Mouse (Mus musculus) gastrocnemius, postnatal 10 days (tissue): Measurements from ENCODE around the gene Hlx. TPM values are rescaled to one million over a fixed set of nuclear protein-coding genes. Genes with fewer than 3 reads are reported as not detected.

ENCODE experiments used
- DNase-seq: peaks from one replicate; pipeline ENCODE4 v3.0.0; 2021; ENCODE audit warnings: mixed read lengths
- total RNA-seq, 2 experiments: library from RNA; stranded (reverse); gene quantifications; 2 replicates each; pipeline ENCODE4 v1.2.3; 2021

The Hlx gene
- total RNA-seq, 2 experiments from 2014 or later: 26.8 to 27.5 TPM

DNA sequence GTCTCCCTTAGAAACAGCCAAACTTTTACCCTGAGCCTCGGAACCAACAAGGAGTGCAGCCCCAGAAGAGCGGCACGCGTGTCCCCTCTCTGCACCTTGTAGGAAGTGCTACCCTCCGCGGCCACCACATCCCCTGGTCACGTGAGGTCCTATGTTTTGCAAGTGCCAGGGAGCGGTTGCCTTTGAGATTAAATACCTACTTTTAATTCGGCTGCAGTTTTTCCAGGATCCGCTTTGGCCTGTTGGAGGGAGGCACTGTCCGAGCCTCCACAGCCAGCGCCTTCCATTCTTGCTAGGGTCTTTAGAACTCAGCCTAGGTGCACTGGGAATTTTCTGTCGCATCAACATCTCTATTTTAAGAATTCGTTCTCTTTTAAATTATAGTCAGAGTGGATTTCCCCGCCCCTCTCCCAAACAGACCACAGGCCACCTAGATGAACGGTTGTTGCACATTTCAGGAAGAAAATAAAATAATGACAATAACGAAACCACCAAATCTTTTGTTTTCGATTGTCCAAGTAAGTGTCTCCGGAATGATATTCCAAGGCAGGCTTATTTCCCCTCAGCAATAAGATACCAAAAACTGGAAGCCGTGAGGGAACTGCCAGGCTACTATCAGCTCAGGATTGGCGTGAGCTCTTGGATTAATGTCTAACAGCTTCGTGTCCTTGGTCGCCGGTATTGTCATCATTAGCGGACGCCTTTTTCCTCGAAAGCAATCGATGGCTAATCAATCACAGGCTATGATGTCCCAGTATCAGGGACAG lies 1.1 kb upstream of the Hlx start:
- DNase-seq: no peak

DNA sequence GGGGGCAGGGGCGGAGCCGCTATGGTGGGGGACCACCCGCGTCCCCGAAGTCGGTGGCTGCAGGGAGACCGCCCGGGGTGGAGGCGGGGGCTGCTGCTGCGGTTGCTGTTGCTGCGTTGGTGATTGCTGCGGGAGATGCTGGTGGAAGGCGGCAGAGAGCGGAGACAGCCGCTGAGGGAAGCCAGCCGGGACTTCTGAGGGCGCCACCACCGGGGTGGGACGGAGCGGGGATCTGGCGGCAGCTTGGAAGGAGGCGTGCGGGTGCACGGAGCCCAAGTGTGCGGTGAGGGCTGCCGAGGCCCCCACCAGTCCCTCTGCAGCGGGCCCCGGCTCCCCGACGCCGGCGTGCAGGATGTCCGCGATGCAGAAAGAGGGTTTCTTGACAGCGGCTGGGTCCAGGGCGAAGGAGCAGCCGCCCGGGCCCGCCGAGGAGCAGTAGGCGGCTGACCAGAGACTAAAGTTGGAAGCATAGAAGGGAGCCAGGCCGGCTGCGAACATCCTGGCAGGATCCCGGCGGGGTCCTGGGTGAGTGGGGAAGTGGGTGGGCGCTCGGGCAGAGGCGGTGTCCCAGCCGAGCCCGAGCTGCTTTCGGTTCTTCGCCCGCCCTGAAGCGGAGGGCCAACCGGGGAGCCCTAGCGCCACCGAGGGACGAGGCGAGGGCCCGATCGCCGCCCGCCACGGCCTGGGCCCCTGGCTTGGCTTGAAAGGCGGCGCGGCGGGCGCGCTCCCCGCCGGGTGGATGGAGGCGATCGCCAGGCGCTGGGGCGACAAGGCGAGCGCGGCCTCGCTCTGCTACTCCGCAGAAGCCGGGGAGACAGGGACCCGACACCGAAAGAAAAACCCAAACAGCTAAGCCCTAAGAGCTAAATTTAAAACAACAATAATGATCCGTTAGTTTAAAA lies 524 bp downstream of the Hlx start:
- DNase-seq: peak; percentile 80

DNA sequence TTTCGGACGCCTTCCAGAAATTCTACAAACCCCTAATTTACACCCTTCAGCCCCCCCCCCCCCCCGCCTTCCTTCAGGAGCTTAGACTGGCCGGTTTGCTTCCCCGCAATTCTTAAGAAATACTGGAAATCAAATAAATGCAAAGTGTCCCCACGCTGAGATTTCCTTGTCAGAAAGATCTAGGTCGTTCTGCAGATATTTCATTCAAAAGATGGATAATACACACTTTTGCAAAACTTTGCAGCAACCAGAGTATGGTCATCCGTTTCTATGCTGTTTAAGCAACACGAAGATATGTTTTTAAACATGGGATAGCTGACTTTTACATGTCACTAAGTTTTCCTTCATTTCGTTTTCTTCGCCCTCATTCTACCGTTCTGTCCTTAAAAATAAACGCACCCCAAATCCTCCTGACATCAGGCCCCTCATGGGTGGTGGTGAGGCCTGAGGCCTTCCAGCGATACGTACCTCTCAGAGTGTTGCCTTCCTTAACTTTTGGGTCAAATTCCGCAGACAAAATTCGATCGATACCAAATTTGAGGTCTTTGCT lies 1.3 kb downstream of the Hlx start:
- no peak for DNase-seq

DNA sequence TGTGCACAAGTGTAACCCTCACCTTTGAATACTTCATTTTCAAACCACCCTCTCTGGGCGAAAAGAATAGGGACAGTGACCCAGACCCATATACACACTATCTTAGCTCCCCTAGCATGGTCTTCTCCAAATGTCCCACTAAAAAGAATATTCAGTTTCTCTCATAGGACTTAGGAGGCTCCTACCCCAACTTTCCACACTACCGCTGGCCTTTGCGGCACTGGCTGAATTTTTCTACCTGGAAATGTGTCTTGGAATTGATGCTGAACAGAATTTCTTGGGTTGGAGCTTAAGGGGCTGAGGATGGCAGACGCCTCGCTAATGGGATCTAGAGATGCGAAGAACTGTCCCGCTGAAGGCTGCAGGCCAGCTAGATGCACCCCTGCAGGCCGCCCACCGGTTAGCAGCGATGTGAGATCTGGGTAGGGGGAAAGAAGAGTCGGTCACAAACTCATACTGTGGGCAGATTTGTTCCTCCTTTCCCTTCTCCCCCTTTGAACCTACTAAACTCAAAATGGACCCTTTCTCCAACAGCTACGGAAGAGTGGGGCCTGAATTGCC lies 1.9 kb downstream of the Hlx start:
- no peak for DNase-seq

DNA sequence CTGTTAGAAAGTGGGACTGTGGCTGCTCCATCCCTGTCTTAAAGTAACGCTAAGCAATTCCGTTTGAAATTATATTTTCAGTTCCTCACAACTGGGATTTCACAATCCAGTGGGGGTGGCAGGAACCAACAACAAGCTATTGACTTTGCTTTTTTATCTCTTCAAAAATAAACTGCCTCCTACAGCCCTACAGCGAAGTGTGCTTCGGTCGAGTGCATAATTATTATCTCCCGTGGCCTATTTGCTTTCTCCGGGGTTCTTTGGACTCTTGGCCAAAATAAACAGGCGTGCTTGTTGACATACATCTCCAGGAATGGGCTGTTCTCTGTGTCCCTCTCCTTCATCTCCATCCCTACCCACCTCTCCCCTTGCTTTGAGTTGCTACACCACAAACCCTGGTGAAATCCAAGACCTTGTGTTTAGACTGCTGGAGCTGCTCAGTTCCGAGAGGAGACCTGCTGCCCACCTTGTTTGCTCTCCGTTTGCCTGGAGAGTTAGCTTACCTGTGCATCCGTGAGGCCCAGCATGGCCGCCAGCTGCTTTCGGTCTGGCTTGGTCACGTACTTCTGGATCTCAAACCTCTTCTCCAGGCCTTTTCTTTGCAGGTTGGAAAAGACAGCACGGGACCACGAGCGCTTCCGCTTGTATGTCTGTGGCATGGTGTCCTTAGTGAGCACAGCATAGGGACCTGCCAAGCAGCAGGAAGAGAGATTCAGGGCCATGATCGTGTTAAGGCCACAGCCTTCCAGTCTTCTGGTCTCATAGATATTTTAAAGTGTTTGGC lies 2.9 kb downstream of the Hlx start:
- no peak for DNase-seq

DNA sequence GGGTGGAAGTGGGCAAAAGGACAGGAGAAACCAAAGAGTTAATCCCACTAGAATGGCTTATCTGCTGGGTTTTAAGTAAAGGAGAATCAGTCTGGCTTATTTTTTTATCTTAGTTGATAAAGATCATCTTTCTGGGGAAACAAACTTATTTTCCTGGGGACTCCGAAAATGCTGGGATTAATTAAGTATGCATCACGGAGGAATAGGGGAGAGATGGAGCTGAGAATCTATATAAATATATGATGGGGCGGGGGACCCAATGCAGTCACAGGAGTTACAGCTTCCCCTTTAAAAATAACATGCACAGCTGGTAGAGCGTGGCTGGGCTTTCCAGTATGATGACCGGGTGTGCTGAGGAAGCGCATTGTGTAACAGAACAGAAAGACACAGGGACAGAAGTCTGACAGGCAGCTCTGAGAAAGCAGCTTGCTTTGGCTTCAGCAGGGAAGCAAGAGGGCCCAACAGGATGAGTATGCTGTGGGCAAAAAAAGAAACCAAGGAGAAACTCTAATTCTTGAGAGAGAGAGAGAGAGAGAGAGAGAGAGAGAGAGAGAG lies 3.8 kb downstream of the Hlx start:
- DNase-seq: no peak

DNA sequence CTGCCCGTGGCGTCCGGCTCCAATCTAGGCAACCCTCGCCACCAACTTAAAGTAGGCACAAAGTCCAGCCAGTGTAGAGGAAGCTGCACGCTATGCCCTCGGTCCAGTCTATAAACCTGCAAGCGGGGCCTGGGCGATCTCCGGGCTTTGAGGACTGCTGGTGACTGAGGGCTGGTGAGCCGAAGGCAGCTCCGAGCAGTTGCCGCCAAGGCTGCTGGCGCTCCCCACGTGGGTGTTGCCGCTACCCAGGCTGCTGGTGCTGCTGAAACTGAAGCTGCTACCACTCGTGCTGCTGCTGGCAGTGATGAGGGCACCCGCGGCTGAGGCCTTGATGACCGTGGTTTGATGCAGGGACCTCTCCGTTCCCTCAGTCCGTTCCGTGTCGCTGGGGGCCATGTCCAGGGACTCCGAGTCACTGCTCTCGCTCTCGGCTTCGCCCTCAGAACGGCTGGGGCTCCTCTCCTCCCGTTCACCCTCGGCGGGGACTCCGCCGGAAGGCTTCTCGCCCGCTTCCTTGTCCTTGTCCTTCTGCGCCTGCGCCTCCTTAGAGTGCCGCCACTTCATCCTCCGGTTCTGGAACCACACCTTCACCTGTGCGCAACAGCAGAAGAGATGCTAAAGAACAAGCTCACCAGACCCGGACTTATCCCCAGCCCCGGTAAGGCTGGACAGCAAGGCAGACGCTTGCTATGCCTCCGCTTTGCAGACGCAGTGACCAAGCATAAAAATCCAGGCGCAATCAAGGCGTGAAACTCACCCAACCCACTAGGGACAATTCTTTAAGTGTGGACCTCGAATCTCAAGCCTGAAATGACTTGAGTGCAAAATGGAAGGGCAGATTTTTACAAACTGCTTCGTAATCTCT lies 4.8 kb downstream of the Hlx start:
- no peak for DNase-seq

DNA sequence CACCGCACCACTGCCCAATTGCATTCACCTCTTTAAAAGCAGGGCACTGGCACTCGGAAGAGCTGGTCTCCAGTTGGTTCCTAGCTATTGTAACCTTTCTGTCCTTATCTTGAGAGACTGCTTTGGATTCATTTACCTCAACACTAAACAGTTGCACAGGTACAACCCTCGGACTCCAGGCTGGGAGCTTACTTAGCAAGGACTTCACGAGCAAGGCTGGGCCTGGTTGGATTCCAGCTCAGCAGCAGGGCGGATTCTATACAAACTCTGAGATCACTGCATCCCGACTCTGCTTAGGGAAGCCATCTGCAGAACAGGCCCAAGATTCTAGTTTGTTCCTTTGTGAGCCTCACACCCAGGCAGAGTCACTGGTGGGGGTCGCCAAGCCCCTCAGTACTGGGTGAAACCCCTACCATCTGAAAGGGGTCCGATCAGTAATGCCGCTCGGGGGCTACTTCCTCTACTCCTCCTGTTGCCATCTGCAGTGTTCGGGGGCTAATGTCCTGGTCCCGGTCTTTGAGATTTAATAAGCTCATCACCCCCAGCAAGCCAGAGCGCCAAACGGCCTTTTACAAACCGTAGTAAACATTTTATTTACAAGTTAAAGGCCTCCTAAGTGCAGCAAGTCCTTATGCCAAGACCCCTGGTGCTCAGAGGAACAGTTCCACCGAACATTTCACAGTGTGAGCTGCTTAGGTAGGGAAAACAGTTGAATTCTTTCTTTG lies 5.7 kb downstream of the Hlx start:
- DNase-seq: no peak

DNA sequence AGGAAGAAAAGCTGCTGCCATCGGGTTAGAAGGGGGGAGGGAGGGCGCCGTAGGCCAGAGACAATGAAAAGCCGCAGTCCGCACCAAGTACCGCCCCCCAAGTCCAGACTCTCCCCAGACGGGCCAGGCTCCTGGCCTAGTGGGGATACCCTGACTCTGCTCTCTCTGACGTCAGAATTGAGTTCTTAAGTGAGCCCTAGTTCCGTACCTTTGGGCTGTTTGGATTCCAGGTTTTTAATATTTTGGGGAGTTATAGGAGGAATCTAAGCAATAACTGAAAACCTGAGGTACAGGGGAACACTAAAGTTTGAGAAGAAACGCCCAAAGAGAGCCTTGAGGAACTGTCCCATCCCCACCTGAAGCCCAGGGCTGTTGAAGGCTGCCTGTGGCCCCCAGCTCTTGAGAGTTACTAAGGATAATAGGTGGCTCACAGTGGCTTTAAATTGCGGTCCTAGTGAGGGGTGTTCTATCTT lies 7.1 kb downstream of the Hlx start:
- DNase-seq: no peak

DNA sequence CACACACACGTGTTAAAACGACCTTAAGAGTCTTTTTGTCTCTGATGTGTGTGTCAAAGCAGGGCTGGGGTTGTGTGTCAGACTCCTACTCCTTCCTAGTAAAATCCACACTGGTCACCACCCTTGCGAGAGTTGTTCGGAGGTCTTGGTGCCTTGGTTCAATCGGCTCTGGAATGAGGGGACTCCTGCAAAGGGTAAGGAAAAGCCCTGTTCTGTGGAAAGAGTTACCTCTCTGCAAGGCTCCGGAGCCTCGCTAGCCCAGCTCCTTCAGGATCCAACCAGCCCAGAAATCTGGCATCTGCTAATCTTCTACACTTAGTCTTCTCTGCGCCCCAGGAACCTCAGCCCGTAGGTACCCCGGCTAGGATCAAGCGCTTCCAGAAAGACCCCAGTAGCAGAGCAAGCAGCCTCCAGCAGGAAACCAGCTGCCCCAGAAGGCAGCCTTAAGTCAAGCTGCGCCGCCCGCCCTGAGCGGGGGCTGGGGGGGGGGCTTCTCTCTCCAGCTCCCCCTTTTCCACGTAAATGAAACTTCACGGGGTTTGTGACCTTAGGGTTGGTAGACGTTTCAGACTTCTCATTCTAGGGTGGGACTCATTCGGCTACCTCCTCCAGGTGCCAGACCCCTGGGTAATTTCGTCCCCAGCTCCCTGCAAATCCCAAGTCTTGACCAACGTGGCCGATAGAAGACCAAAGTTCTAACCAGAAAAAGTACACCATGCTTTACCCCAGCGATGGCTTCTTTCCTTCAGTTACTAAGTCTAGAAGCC lies 7.7 kb downstream of the Hlx start:
- no peak for DNase-seq

DNA sequence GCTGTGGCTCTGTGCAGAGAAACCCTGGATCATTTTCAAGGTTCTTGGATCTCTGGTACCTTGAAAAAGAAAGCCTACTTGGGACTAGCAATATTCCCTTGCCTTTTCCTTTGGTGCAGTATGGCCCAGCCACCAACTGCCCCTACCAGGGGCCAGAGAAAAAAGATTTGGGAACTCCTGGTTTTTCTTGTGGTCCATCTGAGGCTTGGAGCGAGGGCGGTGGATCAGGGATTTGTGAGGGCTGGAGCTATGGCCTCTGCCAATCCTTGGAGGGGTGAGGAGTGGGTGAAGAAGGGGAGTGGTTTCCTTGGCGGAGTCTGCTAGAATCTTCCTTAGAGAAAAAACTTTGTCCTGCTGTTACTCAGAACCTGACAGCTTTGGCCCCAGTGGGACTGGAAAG lies 8.5 kb downstream of the Hlx start:
- DNase-seq: no peak

DNA sequence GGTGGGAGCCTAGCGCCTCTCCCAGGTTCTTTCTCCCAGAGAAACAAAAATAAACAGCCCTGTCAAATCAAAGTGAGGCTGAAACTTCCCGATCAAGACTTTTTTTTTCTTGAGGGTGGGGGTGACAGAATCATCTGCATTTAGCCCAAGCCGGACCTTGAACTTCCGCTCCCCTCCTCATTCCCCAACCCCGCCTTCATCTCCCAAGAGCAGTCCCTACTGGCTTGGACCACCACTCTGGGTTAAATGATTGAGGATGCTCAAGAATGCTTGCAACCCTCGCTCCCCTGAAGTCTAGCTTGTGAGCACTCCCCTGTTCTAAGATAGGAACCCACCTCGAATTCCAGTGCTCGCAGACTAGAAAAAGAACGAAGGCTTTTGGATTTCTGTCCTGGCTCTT lies 11.3 kb downstream of the Hlx start:
- no peak for DNase-seq

DNA sequence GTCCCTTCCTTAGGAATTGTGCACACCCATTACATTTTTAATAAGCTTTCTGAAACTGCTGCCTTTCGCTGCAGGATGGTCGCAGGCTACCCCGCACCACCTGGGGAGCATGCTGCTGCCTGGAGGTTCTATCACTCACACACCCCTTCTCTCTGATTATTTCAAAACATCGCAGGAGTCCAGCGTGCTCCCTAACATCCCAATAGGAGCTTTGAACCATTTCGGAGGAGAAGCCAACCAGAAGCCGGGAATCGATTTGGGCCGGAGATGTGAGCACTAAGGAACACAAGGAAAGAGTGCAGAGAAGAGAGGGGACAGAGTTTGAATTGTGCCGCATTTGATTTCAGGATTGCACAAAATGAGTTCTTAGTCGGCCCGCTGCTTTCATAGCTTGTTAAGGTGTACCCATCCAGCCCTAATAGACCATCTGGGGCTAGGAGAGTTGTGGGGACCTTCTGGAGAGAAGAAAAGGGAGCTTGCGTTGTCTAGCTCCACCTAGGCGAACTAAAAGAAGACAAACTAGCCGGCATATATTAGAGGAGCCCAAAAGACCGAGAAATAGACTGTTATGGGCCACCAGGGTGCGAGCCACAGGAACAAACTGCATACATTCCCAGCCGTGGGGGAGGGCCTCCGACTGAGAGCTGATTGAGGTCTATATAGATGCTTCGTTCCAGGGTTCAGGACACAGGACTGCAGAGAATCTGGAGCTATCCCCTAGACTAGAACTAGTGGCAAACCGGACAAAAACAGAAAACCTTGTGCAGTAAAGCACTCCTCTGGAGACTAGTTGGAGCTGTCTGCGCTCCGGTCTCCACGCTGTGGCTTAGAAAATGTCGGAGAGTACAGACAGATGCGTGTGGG lies 12.0 kb downstream of the Hlx start:
- DNase-seq: no peak

DNA sequence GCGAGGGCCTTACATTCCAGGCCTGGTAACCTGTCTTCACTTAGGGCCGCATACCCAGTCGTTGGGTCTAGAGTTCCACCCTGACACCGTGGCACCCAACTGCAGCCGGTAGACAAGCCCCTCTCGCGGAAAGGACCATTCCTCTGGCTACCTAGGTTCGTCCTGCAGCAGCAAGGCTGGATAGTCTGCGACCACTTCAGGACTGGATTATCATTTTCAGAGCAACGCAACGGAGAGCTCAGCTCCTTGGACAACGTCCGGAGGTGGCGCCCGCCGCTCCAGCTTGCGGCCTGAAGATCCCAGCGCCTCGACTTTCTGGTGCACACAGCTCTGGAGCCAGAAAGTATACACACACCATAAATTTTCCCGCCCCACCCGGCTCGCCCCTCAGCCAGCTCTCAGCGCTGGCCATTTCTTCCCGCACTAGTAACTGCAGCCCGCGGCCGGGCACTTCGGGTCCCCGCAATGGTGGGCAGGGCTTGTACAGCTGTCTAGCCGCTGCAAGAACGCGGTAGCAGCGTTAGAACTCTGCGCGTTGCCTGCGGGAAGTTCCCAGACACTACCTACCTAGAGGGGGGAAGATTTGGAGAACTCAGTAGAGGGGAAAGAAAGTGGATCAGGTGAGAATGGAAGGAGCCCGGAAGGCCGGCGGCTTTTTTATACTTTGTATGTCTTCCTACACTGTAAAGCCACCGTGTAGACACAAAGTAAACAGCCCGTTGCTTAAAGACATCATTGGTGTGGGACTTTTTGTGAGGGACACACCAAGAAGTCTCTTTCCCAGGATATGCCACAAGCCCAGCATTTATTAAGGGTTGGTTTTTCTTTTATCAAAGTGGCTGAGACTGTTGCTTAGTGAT lies 13.9 kb downstream of the Hlx start:
- no peak for DNase-seq

DNA sequence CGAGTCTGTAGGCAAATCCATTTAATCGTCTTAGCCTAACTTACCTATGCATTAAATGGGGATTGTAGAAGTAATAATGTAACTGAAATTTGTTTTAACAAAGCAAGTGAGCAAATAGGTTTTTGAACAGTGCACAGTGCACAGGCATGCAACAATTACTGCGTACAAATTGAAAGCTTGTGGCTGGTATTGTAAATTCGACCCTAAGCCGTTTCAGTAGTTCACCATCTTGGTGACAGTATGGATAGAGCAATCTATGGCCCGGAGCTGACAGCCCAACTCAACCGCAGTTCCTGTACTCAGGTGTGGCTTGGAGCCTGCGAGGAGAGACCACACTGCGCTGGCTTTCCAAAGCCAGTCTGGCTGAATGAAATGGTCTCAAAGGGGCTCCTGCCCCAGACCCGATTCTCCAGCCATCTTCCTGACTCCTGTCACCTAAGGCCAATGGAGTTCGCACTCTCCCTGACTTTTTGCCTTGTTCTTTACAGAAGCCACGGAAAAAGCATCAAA lies 14.7 kb downstream of the Hlx start:
- DNase-seq: no peak

DNA sequence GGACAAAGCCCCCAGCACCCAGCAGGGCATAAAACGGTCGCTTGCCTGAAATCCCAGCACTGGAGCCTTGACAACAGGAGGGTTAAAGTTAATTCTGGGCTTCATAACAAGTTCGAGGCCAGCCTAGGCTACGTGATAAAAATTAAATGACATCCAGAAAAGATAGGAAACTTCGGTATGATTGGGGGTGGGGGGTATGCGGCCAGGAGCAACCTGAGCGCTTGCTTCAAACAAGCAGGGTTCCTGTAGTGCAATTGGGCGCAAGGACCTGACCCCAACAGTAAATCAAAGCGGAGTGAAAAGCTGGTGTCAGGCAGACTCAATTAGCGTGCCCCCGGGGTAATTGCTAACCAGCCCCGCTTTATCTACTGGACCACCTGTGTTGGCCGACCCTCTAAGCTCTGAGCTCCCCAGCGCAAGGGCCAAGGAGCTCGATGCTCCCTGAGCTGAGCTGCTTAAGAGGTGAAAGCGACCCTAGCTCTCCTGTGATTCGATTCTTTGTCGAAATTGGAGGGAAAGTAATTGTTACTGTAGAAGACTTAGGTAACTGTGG lies 15.3 kb downstream of the Hlx start:
- no peak for DNase-seq

DNA sequence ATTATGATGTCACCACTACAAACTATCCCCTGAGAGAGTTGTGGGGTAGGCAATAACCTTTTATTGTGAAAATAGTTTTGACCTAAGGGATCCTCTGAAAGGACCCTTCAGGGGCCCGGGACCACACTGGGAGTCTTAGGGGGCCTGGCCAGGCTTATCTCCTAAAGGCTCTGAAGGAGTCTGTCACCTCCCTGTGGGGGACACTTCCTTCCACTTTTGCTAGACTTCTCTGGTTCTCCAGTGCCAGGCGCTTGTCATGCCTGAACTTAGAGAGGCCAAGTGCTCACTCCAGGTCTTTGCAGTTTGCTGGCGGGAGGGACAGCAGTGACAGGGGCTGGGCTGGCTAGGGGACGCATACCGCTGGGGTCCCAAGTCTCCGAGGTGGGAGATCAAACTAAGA lies 16.3 kb downstream of the Hlx start:
- DNase-seq: no peak
